Mouse (Mus musculus) heart, embryonic 15.5 days (tissue): ENCODE data around the gene Larp4b. TPM values are rescaled to one million over a fixed set of nuclear protein-coding genes. Genes with fewer than 3 reads are reported as not detected.

Experiments
- ATAC-seq: fragments of 200-750 bp; cut with Nextera tagmentation; replicated peaks from 2 replicates; pipeline ENCODE4 v1.8.0; 2017; ENCODE audit warnings: low read depth, moderate TSS enrichment; ENCODE audit not compliant: insufficient number of reproducible peaks, insufficient read depth, low FRiP score
- H3K27ac ChIP-seq: fragments of 300-500 bp; sonication (generic); 2 replicates; pipeline ENCODE4 v1.5.1; 2015; ENCODE audit warnings: mild to moderate bottlenecking, inconsistent platforms
- H3K27me3 ChIP-seq: fragments of 300-500 bp; sonication (generic); 2 replicates; pipeline ENCODE4 v1.6.1; 2015; ENCODE audit warnings: inconsistent platforms
- H3K36me3 ChIP-seq: fragments of 300-500 bp; sonication (generic); 2 replicates; pipeline ENCODE4 v1.6.1; 2015; ENCODE audit warnings: mild to moderate bottlenecking, inconsistent platforms
- H3K4me1 ChIP-seq: fragments of 300-500 bp; sonication (generic); replicated peaks from 2 replicates; pipeline ENCODE4 v1.6.1; 2015; ENCODE audit warnings: inconsistent platforms
- H3K4me2 ChIP-seq: fragments of 300-500 bp; sonication (generic); 2 replicates; pipeline ENCODE4 v1.6.1; 2015; ENCODE audit warnings: inconsistent platforms, mild to moderate bottlenecking, moderate library complexity
- H3K4me3 ChIP-seq: fragments of 300-500 bp; sonication (generic); 2 replicates; pipeline ENCODE4 v1.5.1; 2015; ENCODE audit warnings: mild to moderate bottlenecking, inconsistent platforms
- H3K9ac ChIP-seq: fragments of 300-500 bp; sonication (generic); 2 replicates; pipeline ENCODE4 v1.6.1; 2015; ENCODE audit warnings: mild to moderate bottlenecking, inconsistent platforms
- H3K9me3 ChIP-seq: fragments of 300-500 bp; sonication (generic); replicated peaks from 2 replicates; pipeline ENCODE4 v1.6.1; 2016; ENCODE audit warnings: inconsistent platforms
- WGBS: fragments of 180-500 bp; shearing (Covaris S2); methylation state at CpG from one replicate; pipeline ENCODE4 v1.1.7; 2015; ENCODE audit warnings: mixed read lengths; 5-methylcytosine and 5-hydroxymethylcytosine counted together
- polyA plus RNA-seq: library from polyadenylated mRNA; unstranded; fragments of >200 nt; fragmentation: Nextera tagmentation; extraction: Ambion mirVana; gene quantifications from 2 replicates; pipeline ENCODE4 v1.2.1, GENCODE M21; 2015

The Larp4b gene
- polyA plus RNA-seq, 1 experiment from 2014 or later, result 23.5 TPM

DNA sequence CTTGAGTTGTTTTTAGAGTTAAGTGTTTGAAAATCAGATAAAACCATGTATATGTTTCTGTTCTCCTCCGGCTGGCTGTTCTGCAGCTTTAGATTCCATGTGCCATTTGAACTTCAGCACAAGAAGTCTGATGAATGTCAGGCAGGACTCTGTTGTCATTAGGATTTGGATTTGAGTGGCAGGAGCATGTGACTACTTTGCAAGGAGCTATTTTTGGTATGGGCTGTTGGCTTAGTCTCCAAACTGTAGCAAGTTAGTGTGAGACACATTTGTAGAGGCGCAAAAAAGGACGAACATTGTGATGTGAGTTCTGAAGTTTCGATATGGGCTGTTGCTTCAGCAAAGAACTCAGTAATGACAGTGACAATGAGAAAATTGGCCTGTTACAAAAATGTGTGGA is 34.0 kb downstream of the Larp4b start:
- Histone ChIP-seq H3K27me3 (no peaks in the 10 kb centered on the region), H3K4me2 (peak overlapping the region; percentile 57), H3K36me3 (peaks cover 30% of the 10 kb centered on the region), H3K9me3 (no peaks in the 10 kb centered on the region), H3K4me3 (peak overlapping the region; percentile 43), H3K27ac (peak overlapping the region; percentile 86), H3K4me1 (peaks cover 20% of the 10 kb centered on the region), H3K9ac (peak overlapping the region; percentile 33; the same call in 1 of the 2 replicates)
- peak; percentile 76 for ATAC-seq
- WGBS, result 46% methylated on average over 4 of the region's 4 CpGs

DNA sequence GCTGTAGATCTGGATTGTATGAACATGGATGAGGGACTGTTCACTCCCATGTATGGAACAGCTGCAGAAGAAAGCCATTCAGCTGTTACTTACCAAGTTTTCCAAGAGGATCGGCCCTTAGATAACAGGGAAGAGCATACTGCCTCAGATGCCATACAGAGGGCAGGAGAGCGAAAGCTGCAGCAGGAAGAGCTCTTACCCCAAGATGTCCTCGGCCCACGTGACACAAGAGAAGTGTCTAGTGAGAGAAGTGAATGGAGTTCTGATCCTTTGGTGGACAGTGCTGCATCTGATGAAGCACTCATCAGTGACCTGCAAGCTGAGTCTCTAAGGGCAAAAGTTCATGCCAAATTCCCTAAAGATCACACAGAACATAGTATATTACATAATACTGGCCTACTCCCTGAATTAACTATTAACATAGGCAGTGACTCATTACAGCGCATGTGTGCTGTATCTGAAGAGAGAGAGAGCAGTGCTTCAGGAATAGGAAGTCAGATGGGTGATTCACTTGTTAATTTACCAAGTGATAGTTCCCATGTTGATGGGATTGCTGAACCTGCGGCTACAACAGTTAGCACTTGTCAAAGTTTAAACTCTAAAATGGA is 35.1 kb downstream of the Larp4b start:
- Histone ChIP-seq H3K9ac (peak overlapping the region; percentile 33; the same call in 1 of the 2 replicates), H3K36me3 (peaks cover 24% of the 10 kb centered on the region), H3K4me3 (peak overlapping the region; percentile 43), H3K4me1 (peaks cover 25% of the 10 kb centered on the region), H3K4me2 (peak overlapping the region; percentile 57), H3K27ac (peak overlapping the region; percentile 86), H3K27me3 (no peaks in the 10 kb centered on the region), H3K9me3 (no peaks in the 10 kb centered on the region)
- no peak for ATAC-seq
- 64% methylated on average over 6 of the region's 6 CpGs for WGBS

DNA sequence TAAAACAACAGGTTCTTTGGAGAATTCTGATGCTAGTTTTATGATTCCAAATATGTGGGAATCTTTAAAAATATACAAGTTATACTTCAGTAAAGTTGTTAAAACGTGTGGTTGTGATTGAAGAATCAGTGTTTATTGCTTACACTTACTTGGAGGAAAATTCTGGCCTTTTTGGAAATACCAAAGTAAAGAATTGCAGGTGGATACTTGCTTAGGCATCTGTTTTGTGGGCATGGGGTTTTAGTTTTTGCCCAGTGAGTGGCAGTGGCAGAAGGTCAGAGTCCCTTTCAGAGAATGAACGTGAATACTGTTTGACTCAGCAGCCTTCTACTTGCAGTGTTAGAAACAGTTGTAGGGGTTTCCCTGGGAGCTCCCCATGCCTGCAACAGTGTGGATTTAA is 40.7 kb downstream of the Larp4b start:
- WGBS, result 79% methylated on average over 2 of the region's 2 CpGs
- H3K4me2 ChIP-seq, result no peak overlapping the region
- H3K27ac ChIP-seq, result no peak overlapping the region
- H3K4me3 ChIP-seq, result no peak overlapping the region
- peaks cover 13% of the 10 kb centered on the region for H3K4me1 ChIP-seq
- H3K9me3 ChIP-seq, result no peaks in the 10 kb centered on the region
- H3K9ac ChIP-seq, result no peak overlapping the region
- H3K27me3 ChIP-seq, result no peaks in the 10 kb centered on the region
- peaks cover 29% of the 10 kb centered on the region; the same call in 1 of the 2 replicates for H3K36me3 ChIP-seq
- no peak for ATAC-seq

DNA sequence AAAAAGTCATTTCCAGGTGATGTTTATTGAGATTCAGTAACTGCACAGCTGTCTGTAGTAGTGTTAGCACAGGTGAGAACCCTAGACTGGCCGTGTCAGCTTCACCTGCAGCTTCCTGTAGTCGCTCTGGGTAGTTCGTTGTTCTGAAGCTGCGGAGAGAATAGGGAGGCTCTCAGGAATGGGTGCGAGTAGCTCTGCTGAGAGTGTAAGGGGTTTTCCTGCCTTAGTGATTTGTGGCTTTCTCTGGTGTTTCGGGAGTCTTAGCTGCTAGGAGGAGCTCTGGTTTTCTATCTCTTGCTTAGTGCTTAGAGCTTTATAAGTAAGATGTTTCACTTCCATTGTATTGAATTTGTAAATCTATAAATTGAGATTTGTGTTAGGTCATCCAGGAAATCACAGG is 42.4 kb downstream of the Larp4b start:
- Histone ChIP-seq H3K27ac (no peak overlapping the region), H3K4me2 (no peak overlapping the region), H3K9ac (no peak overlapping the region), H3K4me1 (peaks cover 5% of the 10 kb centered on the region; the same call in 1 of the 2 replicates), H3K9me3 (no peaks in the 10 kb centered on the region), H3K27me3 (no peaks in the 10 kb centered on the region), H3K4me3 (no peak overlapping the region), H3K36me3 (peaks cover 38% of the 10 kb centered on the region)
- 89% methylated on average over 6 of the region's 6 CpGs for WGBS
- ATAC-seq, result no peak

DNA sequence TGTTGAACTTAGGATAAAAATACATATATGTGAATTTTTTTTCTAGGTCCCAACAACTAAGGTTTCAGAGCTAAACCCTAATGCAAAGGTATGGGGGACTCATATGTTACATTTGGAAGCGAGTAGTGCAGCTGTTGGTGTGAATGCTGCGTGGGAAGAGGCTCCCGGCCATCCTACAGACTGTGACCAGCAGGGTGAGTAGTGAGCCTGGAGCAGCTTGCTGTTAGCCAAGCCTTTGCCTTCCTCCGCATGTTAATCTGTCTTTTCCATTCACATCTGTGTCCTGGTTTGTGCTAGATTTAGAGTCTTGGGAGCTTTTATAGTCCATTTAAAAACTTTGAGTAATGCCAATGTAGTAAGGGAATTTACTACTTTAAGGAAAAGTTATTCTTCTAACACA is 43.1 kb downstream of the Larp4b start:
- no peak overlapping the region for H3K4me3 ChIP-seq
- 68% methylated on average over 4 of the region's 4 CpGs for WGBS
- no peak overlapping the region for H3K4me2 ChIP-seq
- no peak overlapping the region for H3K27ac ChIP-seq
- no peak overlapping the region for H3K9ac ChIP-seq
- H3K27me3 ChIP-seq, result no peaks in the 10 kb centered on the region
- peaks cover 5% of the 10 kb centered on the region; the same call in 1 of the 2 replicates for H3K4me1 ChIP-seq
- H3K9me3 ChIP-seq, result no peaks in the 10 kb centered on the region
- ATAC-seq, result no peak
- peaks cover 40% of the 10 kb centered on the region for H3K36me3 ChIP-seq

DNA sequence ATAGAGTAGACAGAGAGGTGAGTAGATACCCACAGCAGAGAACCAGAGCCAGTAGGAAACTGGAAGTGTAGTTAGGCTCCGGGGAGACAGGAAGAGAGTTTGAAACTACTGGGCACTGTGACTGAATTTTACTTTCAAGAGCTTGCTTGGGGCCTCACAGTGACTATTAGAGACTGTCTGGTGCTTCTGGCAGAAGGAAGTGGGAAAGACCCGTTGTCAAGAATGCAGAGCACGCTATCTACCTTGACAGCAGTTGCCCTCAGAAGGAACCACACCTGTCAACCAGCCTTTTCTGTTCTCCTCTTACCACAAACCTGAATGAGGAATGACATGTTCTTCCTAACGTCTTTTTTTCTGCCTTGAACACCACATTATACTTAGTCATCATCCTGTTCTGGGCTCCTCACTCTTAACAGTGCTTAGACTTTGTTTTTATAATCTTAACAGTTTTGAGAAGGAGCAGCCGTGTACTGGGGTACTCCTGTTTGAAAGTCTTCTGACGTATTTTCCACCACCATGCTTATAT is 45.8 kb downstream of the Larp4b start:
- ATAC-seq, result no peak
- no peaks in the 10 kb centered on the region; the same call in 1 of the 2 replicates for H3K4me1 ChIP-seq
- no peaks in the 10 kb centered on the region for H3K27me3 ChIP-seq
- H3K4me2 ChIP-seq, result no peak overlapping the region
- 0 out of 2 replicates have a peak overlapping the region, but pooled peaks have one; percentile 9 for H3K27ac ChIP-seq
- H3K9ac ChIP-seq, result no peak overlapping the region
- H3K9me3 ChIP-seq, result no peaks in the 10 kb centered on the region
- WGBS, result 63% methylated on average over 6 of the region's 6 CpGs
- H3K36me3 ChIP-seq, result peaks cover 57% of the 10 kb centered on the region
- H3K4me3 ChIP-seq, result no peak overlapping the region

DNA sequence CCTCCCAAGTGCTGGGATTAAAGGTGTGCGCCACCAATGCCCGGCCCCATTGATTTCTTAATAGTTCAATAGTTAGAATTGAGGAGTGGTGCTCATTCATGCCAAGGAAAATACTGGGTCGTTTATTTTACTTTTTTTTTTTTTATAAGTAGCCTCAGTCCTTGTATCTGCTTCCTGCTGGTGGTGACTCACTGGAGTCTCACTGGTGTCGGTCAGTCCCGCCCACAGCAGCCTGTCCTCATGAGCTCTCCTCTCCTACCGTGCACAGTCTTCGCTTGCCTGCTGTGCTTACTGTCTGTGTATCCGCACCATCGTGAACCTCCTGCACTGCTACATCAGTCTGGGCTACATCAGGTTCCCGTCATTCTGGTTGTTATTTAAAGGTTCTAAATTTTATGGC is 46.5 kb downstream of the Larp4b start:
- WGBS, result 75% methylated on average over 10 of the region's 10 CpGs
- no peak overlapping the region for H3K4me3 ChIP-seq
- no peak overlapping the region for H3K4me2 ChIP-seq
- no peak overlapping the region for H3K27ac ChIP-seq
- H3K9ac ChIP-seq, result no peak overlapping the region
- no peaks in the 10 kb centered on the region; the same call in 1 of the 2 replicates for H3K4me1 ChIP-seq
- H3K27me3 ChIP-seq, result no peaks in the 10 kb centered on the region
- peaks cover 62% of the 10 kb centered on the region for H3K36me3 ChIP-seq
- 0 out of 2 replicates have a peak, but pooled peaks have one; percentile 67 for ATAC-seq
- no peaks in the 10 kb centered on the region for H3K9me3 ChIP-seq

DNA sequence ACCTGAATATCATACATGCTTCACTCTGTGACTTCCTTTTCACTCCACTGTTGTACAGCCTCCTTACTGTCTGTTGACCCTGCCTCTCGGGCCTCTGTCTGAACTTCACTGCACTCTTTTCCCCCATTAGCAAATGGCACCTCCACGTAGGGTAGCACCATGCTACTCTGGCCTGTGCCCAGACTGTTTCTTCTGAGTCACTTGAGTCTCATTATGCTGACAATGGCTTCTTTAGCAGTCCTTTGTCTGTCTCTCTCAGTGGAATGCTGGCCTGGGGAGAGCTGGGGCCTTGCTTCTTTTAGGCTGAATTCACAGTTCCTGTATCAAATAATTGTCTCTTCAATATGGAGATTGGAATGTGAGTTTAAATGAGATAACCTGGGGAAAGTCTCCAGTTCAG is 48.7 kb downstream of the Larp4b start:
- H3K4me1 ChIP-seq, result no peaks in the 10 kb centered on the region; the same call in 1 of the 2 replicates

DNA sequence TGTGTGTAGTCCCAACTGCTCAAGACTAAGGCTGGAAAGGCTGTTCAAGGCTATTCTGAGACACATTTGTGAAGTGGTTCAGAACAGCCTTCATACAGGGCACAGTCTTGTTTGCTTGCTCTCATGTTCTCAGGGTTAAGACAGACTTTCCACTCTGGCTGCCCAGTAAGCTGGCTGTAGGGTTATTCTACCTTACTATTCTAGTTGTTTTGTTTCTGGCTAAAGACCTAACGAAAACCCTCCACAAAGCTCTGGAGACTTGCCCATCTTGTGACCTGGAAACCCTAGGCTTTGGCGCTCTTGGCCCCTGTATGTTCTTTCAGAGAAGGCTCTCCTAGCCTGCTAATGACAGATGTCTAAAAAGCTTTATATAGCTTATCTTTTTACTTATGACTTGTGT is 55.1 kb downstream of the Larp4b start:
- Histone ChIP-seq H3K27ac (no peak overlapping the region), H3K4me1 (no peaks in the 10 kb centered on the region), H3K9me3 (no peaks in the 10 kb centered on the region), H3K27me3 (no peaks in the 10 kb centered on the region), H3K36me3 (peaks cover 74% of the 10 kb centered on the region), H3K4me2 (no peak overlapping the region), H3K9ac (no peak overlapping the region), H3K4me3 (no peak overlapping the region)
- 80% methylated on average over 2 of the region's 2 CpGs for WGBS
- no peak for ATAC-seq

More for the DNA sequence above, 48.7 kb downstream of the Larp4b start:
- Histone ChIP-seq H3K4me3 (no peak overlapping the region), H3K36me3 (peaks cover 75% of the 10 kb centered on the region), H3K9ac (no peak overlapping the region), H3K4me2 (no peak overlapping the region), H3K27me3 (no peaks in the 10 kb centered on the region), H3K9me3 (no peaks in the 10 kb centered on the region), H3K27ac (no peak overlapping the region)
- WGBS, result 68% methylated on average over 2 of the region's 2 CpGs
- no peak for ATAC-seq

DNA sequence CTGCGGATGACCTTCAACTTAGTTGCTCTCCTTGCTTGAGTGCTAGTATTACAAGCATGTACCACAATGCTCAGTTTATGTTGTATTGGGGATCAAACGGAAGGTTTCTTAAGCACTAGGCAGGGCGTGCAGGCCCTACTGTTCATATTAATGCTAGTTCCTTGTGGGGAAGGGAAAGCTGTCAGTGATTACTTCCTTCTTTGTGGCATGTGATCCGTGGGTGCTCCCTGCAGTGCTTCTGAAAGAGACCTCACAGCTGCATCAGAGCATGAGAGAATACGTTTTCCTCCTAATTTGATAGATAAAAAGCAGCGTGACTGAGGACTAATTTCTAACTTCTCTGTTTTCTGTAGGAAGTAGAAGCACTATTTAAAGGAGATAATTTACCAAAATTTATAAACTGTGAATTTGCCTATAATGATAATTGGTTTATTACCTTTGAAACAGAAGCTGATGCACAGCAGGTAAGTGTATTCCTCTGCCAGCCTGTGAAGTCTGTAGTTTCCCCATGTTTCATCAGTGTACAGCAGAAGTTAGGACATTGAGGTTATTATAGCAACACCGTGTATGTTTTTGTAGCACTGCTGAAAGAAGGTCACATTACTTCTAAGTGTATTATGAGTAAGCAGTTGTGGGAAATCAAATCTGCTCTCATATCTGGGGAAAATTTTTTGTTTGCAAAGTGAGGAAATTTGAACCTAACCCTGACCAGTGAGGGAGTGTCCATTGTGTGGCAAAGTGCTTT is 56.0 kb downstream of the Larp4b start:
- Histone ChIP-seq H3K9me3 (no peaks in the 10 kb centered on the region), H3K9ac (no peak overlapping the region), H3K27me3 (no peaks in the 10 kb centered on the region), H3K4me1 (no peaks in the 10 kb centered on the region), H3K4me3 (no peak overlapping the region), H3K27ac (no peak overlapping the region), H3K36me3 (peaks cover 74% of the 10 kb centered on the region), H3K4me2 (no peak overlapping the region)
- ATAC-seq, result no peak
- WGBS, result 75% methylated on average over 7 of the region's 7 CpGs

DNA sequence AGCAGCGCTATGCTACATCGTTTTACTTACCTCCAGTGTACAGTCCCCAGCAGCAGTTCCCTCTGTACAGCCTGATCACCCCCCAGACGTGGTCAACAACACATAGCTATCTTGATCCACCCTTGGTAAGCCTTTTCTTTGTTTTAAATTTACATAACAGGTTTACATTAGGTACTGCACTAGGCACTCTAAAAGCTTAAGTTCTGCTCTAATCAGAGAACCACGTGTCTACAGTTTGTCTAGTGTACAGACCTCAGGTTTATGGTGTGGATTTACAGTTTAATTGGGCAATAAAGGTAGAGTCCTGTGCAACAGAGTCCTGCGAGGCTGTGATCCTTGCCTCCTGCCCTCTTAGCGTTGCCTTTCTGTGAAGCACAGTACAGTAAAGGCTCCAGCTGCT is 57.4 kb downstream of the Larp4b start:
- peaks cover 75% of the 10 kb centered on the region for H3K36me3 ChIP-seq
- ATAC-seq, result no peak

More for the DNA sequence above, 57.4 kb downstream of the Larp4b start:
- H3K27me3 ChIP-seq, result no peaks in the 10 kb centered on the region
- no peak overlapping the region for H3K4me3 ChIP-seq
- H3K9ac ChIP-seq, result no peak overlapping the region
- no peak overlapping the region for H3K27ac ChIP-seq
- H3K4me2 ChIP-seq, result no peak overlapping the region
- WGBS, result 88% methylated on average over 6 of the region's 6 CpGs
- no peaks in the 10 kb centered on the region for H3K9me3 ChIP-seq
- H3K4me1 ChIP-seq, result no peaks in the 10 kb centered on the region
